Mouse (Mus musculus) CH12.LX (cell line): Measurements from ENCODE around the gene Ttl.

Source experiments
- CHD1 ChIP-seq: IDR thresholded peaks from 2 replicates; pipeline ENCODE4 v1.6.1; 2012; ENCODE audit warnings: low read depth, low read length, improper control_type of control experiment, inconsistent platforms
- CTCF ChIP-seq, 2 experiments: IDR thresholded peaks in 1 of 2; conservative IDR thresholded peaks in 1 of 2; 2 replicates each; pipeline ENCODE4 v1.5.1; 2011 to 2012; ENCODE audit warnings: low read depth in 2 of 2, low read length in 2 of 2, improper control_type of control experiment in 1 of 2, inconsistent platforms in 1 of 2, mild to moderate bottlenecking in 1 of 2, moderate library complexity in 1 of 2
- IRF4 ChIP-seq: IDR thresholded peaks from 2 replicates; pipeline ENCODE4 v1.6.1; 2014; ENCODE audit warnings: low read depth, mild to moderate bottlenecking, inconsistent platforms, low read length, improper control_type of control experiment
- JUND ChIP-seq: conservative IDR thresholded peaks from 2 replicates; pipeline ENCODE4 v1.6.1; 2011; ENCODE audit warnings: low read depth, low read length, improper control_type of control experiment
- MAFK ChIP-seq: IDR thresholded peaks from 2 replicates; pipeline ENCODE4 v1.6.1; 2011; ENCODE audit warnings: low read length, improper control_type of control experiment; ENCODE audit not compliant: insufficient replicate concordance
- MAZ ChIP-seq: IDR thresholded peaks from 2 replicates; pipeline ENCODE4 v1.6.1; 2012; ENCODE audit warnings: low read depth, mild to moderate bottlenecking, inconsistent platforms, low read length, improper control_type of control experiment, moderate library complexity
- MYC ChIP-seq: IDR thresholded peaks from 2 replicates; pipeline ENCODE4 v1.6.1; 2011; ENCODE audit warnings: low read depth, mild to moderate bottlenecking, improper control_type of control experiment, low read length
- POLR2A ChIP-seq: IDR thresholded peaks from 2 replicates; pipeline ENCODE4 v1.6.1; 2011; ENCODE audit warnings: low read depth, mild to moderate bottlenecking, improper control_type of control experiment, low read length
- POLR2AphosphoS2 ChIP-seq: IDR thresholded peaks from 2 replicates; pipeline ENCODE4 v1.6.1; 2011; ENCODE audit warnings: low read depth, low read length, improper control_type of control experiment
- USF1 ChIP-seq: IDR thresholded peaks from 2 replicates; pipeline ENCODE4 v1.6.1; 2014; ENCODE audit warnings: low read depth, mild to moderate bottlenecking, inconsistent platforms, low read length, improper control_type of control experiment

GRCm38 (mm10) chr2:129090370-129090769, 24.6 kb downstream of the Ttl start:
- TF ChIP-seq MYC (no peak), CTCF (conservative IDR thresholded peaks at IDR 0.05 in 1 of 2, IDR thresholded peaks at IDR 0.05 in 1 of 2; ENCODE audit: low read depth in 2 of 2, low read length in 2 of 2) (no peak), POLR2A (no peak), CHD1 (no peak), USF1 (no peak), POLR2AphosphoS2 (no peak), IRF4 (no peak), JUND (no peak), MAZ (no peak), MAFK (no peak)
